ENCODE assay signal across 20 mouse cellular contexts in genomic region chr19:17140016-17140914, GRCm38 (mm10).
A peak's percentile ranks its signal among the peaks of the same experiment; 100 is the strongest.
DNase-seq lines count a peak whose midpoint lies in the region; ATAC-seq and TF ChIP-seq lines count a peak whose summit lies in the region.
"Had no signal": no experiment of that assay in that cellular context is flagged by ENCODE, and none has a peak within 500 bp of the region (broad histone marks: within the 10 kb centered on the region; RNA-seq: fewer than 3 reads in every experiment).

No protein-coding gene starts in this region.

- no peaks in the 10 kb centered on the region for H3K9me3 ChIP-seq in intestine, postnatal 0 days (ENCODE audit: control insufficient read depth)
- H3K9me3 ChIP-seq: heart, embryonic 13.5 days; megakaryocyte, embryonic 14.5 days; midbrain, embryonic 15.5 days had no signal

- CTCF ChIA-PET in Patski (lab: Charles Lee): interaction anchor here (1.0 to 1.7 kb wide), 2 partner anchors 23 to 218 kb away, joined by 3 to 5 read pairs; no protein-coding TSS in a partner anchor

- intact Hi-C loops in left cerebral cortex, postnatal 4 days (cut with DNase I): no loop called here

- H3K4me2 ChIP-seq in intestine, postnatal 0 days (replicated peaks; ENCODE audit: low read depth): no peak overlapping the region
- H3K4me2 ChIP-seq: heart, embryonic 13.5 days; hindbrain, embryonic 14.5 days; midbrain, embryonic 15.5 days had no signal

- 37% methylated on average over 12 of the region's 12 CpGs for WGBS in intestine, postnatal 0 days

- H3K36me3 ChIP-seq in intestine, postnatal 0 days (ENCODE audit: control insufficient read depth, insufficient read depth): no peaks in the 10 kb centered on the region
- H3K36me3 ChIP-seq: heart, embryonic 13.5 days; midbrain, embryonic 15.5 days had no signal

- no peaks in the 10 kb centered on the region for H3K27me3 ChIP-seq in Patski
- H3K27me3 ChIP-seq in intestine, postnatal 0 days (replicated peaks; ENCODE audit: control insufficient read depth, insufficient read depth, low read length): 0 out of 2 replicates have a peak, but pooled peaks cover 5% of the 10 kb centered on the region
- H3K27me3 ChIP-seq: midbrain, embryonic 15.5 days had no signal

- no peak overlapping the region for H3K4me3 ChIP-seq in intestine, postnatal 0 days (ENCODE audit: low read depth, low read length)
- H3K4me3 ChIP-seq: heart, embryonic 13.5 days; layer of hippocampus, adult 2 months; megakaryocyte, embryonic 14.5 days; midbrain, embryonic 15.5 days had no signal

- H3K9ac ChIP-seq in intestine, postnatal 0 days (ENCODE audit: low read depth, low read length): no peak overlapping the region
- H3K9ac ChIP-seq: heart, embryonic 13.5 days; hindbrain, embryonic 14.5 days; midbrain, embryonic 15.5 days had no signal

- no peak for TF ChIP-seq CTCF in Patski (IDR thresholded peaks at IDR 0.05)
- TF ChIP-seq CTCF in intestine, postnatal 0 days (IDR thresholded peaks at IDR 0.05; ENCODE audit: low read depth): no peak

- peak; percentile 100 for ATAC-seq in Patski
- peak; percentile 94 for ATAC-seq in intestine, postnatal 0 days
- ATAC-seq: forebrain, embryonic 14.5 days; midbrain, embryonic 15.5 days had no signal

- no peak overlapping the region for H3K27ac ChIP-seq in intestine, postnatal 0 days (ENCODE audit: low read depth, low read length)
- H3K27ac ChIP-seq: heart, embryonic 13.5 days; hindbrain, embryonic 14.5 days; layer of hippocampus, adult 2 months; midbrain, embryonic 15.5 days had no signal

- DNase-seq in 3134 (ENCODE audit: extremely low read depth, insufficient read length, low spot score): peak; percentile 66
- peak; percentile 96 for DNase-seq in 3T3-L1 (ENCODE audit: low read depth, low spot score)
- peak; percentile 77 for DNase-seq in Patski (ENCODE audit: low read depth, low spot score)
- no peak for DNase-seq in left cerebral cortex, postnatal 4 days
- no peak for DNase-seq in T-cell, adult 2 months (ENCODE audit: low spot score)
- DNase-seq in adrenal gland, postnatal 36 days: no peak
- DNase-seq: cerebellum, adult 9-11 months; heart, postnatal 36 days; kidney, adult 11 months; kidney, postnatal 10 days; liver; lung, postnatal 10 days; thymus, postnatal 14 days had no signal

- POLR2A ChIA-PET in Patski (lab: Charles Lee): no interaction called here

- in situ Hi-C loops in Patski (cut with MboI; ENCODE audit: low pct_unique_long_range_greater_than_20kb): no loop called here

- no peaks in the 10 kb centered on the region for H3K4me1 ChIP-seq in intestine, postnatal 0 days (replicated peaks; ENCODE audit: control insufficient read depth, insufficient read depth, low read length)
- H3K4me1 ChIP-seq: midbrain, embryonic 15.5 days had no signal

Comparison
In these comparisons a context has a peak if more than half of its experiments do, and no peak if none do; other contexts are left out.
1. DNase-seq: peak in 3134 (single experiment), 3T3-L1 (single experiment) and Patski (single experiment); none in left cerebral cortex, postnatal 4 days (single experiment), T-cell, adult 2 months (single experiment) and adrenal gland, postnatal 36 days (0 of 2).